ENCODE assay signal across 25 mouse cellular contexts in genomic region chr2:122266407-122267193, GRCm38 (mm10). TPM values are rescaled to one million over a fixed set of nuclear protein-coding genes. Genes with fewer than 3 reads are reported as not detected.
DNase-seq lines count a peak whose midpoint lies in the region; ATAC-seq and TF ChIP-seq lines count a peak whose summit lies in the region.
"Had no signal": no experiment of that assay in that cellular context is flagged by ENCODE, and none has a peak within 500 bp of the region (broad histone marks: within the 10 kb centered on the region; RNA-seq: fewer than 3 reads in every experiment).

No protein-coding gene starts in this region.

- no peak overlapping the region for H3K9ac ChIP-seq in kidney, embryonic 15.5 days
- no peak overlapping the region for H3K9ac ChIP-seq in intestine, embryonic 15.5 days
- H3K9ac ChIP-seq: forebrain, postnatal 0 days; neural tube, embryonic 12.5 days had no signal

- H3K27ac ChIP-seq in kidney, adult 2 months (ENCODE audit: insufficient read depth, low read depth, low read length): no peak overlapping the region
- no peak overlapping the region for H3K27ac ChIP-seq in kidney, embryonic 15.5 days
- H3K27ac ChIP-seq in intestine, embryonic 15.5 days: no peak overlapping the region
- peak overlapping the region; percentile 91 for H3K27ac ChIP-seq in small intestine, adult 2 months (ENCODE audit: insufficient read depth, low read depth, low read length)
- H3K27ac ChIP-seq in embryonic facial prominence, embryonic 10.5 days (replicated peaks): no peak overlapping the region
- H3K27ac ChIP-seq: gastrocnemius, adult 2 months; layer of hippocampus, adult 2 months; left cerebral cortex, adult 2 months; midbrain, embryonic 10.5 days; neural tube, embryonic 12.5 days had no signal

- 87% methylated on average over 7 of the region's 7 CpGs for WGBS in kidney, adult 2 months
- WGBS in kidney, embryonic 15.5 days: 90% methylated on average over 7 of the region's 7 CpGs
- WGBS in intestine, embryonic 15.5 days: 82% methylated on average over 7 of the region's 7 CpGs
- WGBS in large intestine, adult 2 months: 27% methylated on average over 7 of the region's 7 CpGs
- 41% methylated on average over 7 of the region's 7 CpGs for WGBS in small intestine, adult 2 months
- 88% methylated on average over 7 of the region's 7 CpGs for WGBS in embryonic facial prominence, embryonic 10.5 days

- peaks cover 12% of the 10 kb centered on the region for H3K36me3 ChIP-seq in kidney, adult 2 months (ENCODE audit: control insufficient read depth, insufficient read depth, low read length)
- no peaks in the 10 kb centered on the region for H3K36me3 ChIP-seq in kidney, embryonic 15.5 days
- H3K36me3 ChIP-seq in intestine, embryonic 15.5 days: no peaks in the 10 kb centered on the region
- H3K36me3 ChIP-seq in small intestine, adult 2 months (ENCODE audit: control insufficient read depth, insufficient read depth, low read length): peaks cover 8% of the 10 kb centered on the region
- H3K36me3 ChIP-seq in embryonic facial prominence, embryonic 10.5 days (replicated peaks): no peaks in the 10 kb centered on the region
- H3K36me3 ChIP-seq: neural tube, embryonic 12.5 days had no signal

- no peaks in the 10 kb centered on the region for H3K9me3 ChIP-seq in kidney, embryonic 15.5 days (replicated peaks)
- no peaks in the 10 kb centered on the region for H3K9me3 ChIP-seq in intestine, embryonic 15.5 days
- H3K9me3 ChIP-seq in embryonic facial prominence, embryonic 10.5 days: no peaks in the 10 kb centered on the region
- H3K9me3 ChIP-seq: midbrain, embryonic 10.5 days; neural tube, embryonic 12.5 days had no signal

- ATAC-seq in kidney, embryonic 15.5 days (replicated peaks; ENCODE audit: low FRiP score): no peak
- peak; percentile 73 for ATAC-seq in intestine, embryonic 15.5 days
- ATAC-seq: forebrain, postnatal 0 days; hindbrain, embryonic 16.5 days had no signal

- no peak overlapping the region for H3K4me3 ChIP-seq in kidney, adult 2 months (ENCODE audit: insufficient read depth, low read depth, low read length)
- no peak overlapping the region for H3K4me3 ChIP-seq in kidney, embryonic 15.5 days (replicated peaks)
- H3K4me3 ChIP-seq in intestine, embryonic 15.5 days (replicated peaks): no peak overlapping the region
- H3K4me3 ChIP-seq in small intestine, adult 2 months (ENCODE audit: low read depth, low read length): no peak overlapping the region
- H3K4me3 ChIP-seq in embryonic facial prominence, embryonic 10.5 days: no peak overlapping the region
- H3K4me3 ChIP-seq: erythroblast, embryonic 14.5 days; gastrocnemius, adult 2 months; layer of hippocampus, adult 2 months; left cerebral cortex, adult 2 months; midbrain, embryonic 10.5 days; neural tube, embryonic 12.5 days had no signal

- TF ChIP-seq CTCF in kidney, adult 2 months (conservative IDR thresholded peaks at IDR 0.05; ENCODE audit: insufficient read depth, insufficient read length, low read depth, low read length): peak; percentile 29; the same call in 1 of the 2 replicates
- TF ChIP-seq CTCF in small intestine, adult 2 months (IDR thresholded peaks at IDR 0.05; ENCODE audit: extremely low read depth, insufficient read length, insufficient replicate concordance, low read depth, low read length): peak; percentile 48; the same call in 1 of the 2 replicates

- peak; percentile 61 for DNase-seq in kidney, adult 2 months
- DNase-seq in large intestine, adult 2 months (ENCODE audit: low read depth, low spot score): peak; percentile 75
- DNase-seq in embryonic facial prominence, embryonic 10.5 days (ENCODE audit: low spot score): no peak
- no peak for DNase-seq in thymus, postnatal 10 days (ENCODE audit: low spot score in 2 of 2)
- DNase-seq in layer of hippocampus, postnatal 14 days (ENCODE audit: low spot score in 2 of 2): no peak
- DNase-seq: adrenal gland, postnatal 10 days; cerebellum, adult 18-20 months; forebrain, postnatal 0 days; gastrocnemius, adult 2 months; heart, adult 11 months; heart, postnatal 4 days; lung, postnatal 10 days had no signal

- no peaks in the 10 kb centered on the region for H3K27me3 ChIP-seq in kidney, adult 2 months (replicated peaks; ENCODE audit: control insufficient read depth, insufficient read depth, low read length)
- H3K27me3 ChIP-seq in kidney, embryonic 15.5 days: no peaks in the 10 kb centered on the region
- no peaks in the 10 kb centered on the region for H3K27me3 ChIP-seq in intestine, embryonic 15.5 days (replicated peaks)
- no peaks in the 10 kb centered on the region for H3K27me3 ChIP-seq in small intestine, adult 2 months (ENCODE audit: control insufficient read depth, insufficient read depth, low read length)
- H3K27me3 ChIP-seq in embryonic facial prominence, embryonic 10.5 days (replicated peaks; ENCODE audit: low read depth, poor library complexity, severe bottlenecking): no peaks in the 10 kb centered on the region
- H3K27me3 ChIP-seq: neural tube, embryonic 12.5 days had no signal

- H3K4me1 ChIP-seq in kidney, adult 2 months (ENCODE audit: control insufficient read depth, insufficient read depth, low read length): no peaks in the 10 kb centered on the region
- H3K4me1 ChIP-seq in kidney, embryonic 15.5 days: no peaks in the 10 kb centered on the region
- H3K4me1 ChIP-seq in intestine, embryonic 15.5 days (replicated peaks): 0 out of 2 replicates have a peak, but pooled peaks cover 5% of the 10 kb centered on the region
- peaks cover 35% of the 10 kb centered on the region; the same call in 1 of the 2 replicates for H3K4me1 ChIP-seq in small intestine, adult 2 months (ENCODE audit: control insufficient read depth, insufficient read depth, insufficient read length, low read length)
- peaks cover 9% of the 10 kb centered on the region for H3K4me1 ChIP-seq in embryonic facial prominence, embryonic 10.5 days

- TF ChIP-seq POLR2A in kidney, adult 2 months (IDR thresholded peaks at IDR 0.05; ENCODE audit: low read depth, low read length): no peak
- TF ChIP-seq POLR2A in small intestine, adult 2 months (IDR thresholded peaks at IDR 0.05; ENCODE audit: low read depth, low read length): no peak; the same call in 1 of the 2 replicates

- H3K4me2 ChIP-seq in kidney, embryonic 15.5 days: no peak overlapping the region
- no peak overlapping the region for H3K4me2 ChIP-seq in intestine, embryonic 15.5 days (replicated peaks)
- H3K4me2 ChIP-seq: neural tube, embryonic 12.5 days had no signal

RNA-seq across cellular contexts. Expression of gene Duox2, which starts 31.6 kb away (rescaled TPM):
- 0.05 and 0.17 TPM in 2 replicates for polyA plus RNA-seq in kidney, adult 2 months (2012; rRNA removed)
- 0.10 and 0.19 TPM in 2 replicates for polyA plus RNA-seq in kidney, embryonic 15.5 days (2015; fragmentation: Nextera tagmentation; extraction: Ambion mirVana)
- polyA plus RNA-seq in intestine, embryonic 15.5 days (2015; fragmentation: Nextera tagmentation; extraction: Ambion mirVana): 0.08 TPM in 1 of 2 replicates, not detected in the other
- polyA plus RNA-seq in large intestine, adult 2 months (2012; rRNA removed): 133 and 185 TPM in 2 replicates
- polyA plus RNA-seq in small intestine, adult 2 months (2012; rRNA removed): 13.5 and 133 TPM in 2 replicates
- not detected in 2 replicates for polyA plus RNA-seq in embryonic facial prominence, embryonic 10.5 days (2016; fragmentation: Nextera tagmentation; extraction: Ambion mirVana)
- under 1 TPM in 1 of 2 experiments, not detected in 1; 0.09 TPM for total RNA-seq in layer of hippocampus, postnatal 14 days (2021)
- total RNA-seq: left cerebral cortex, adult 2 months; monocyte, adult 5-6 weeks had no signal
- polyA plus RNA-seq: embryonic facial prominence, embryonic 11.5 days; erythroblast, embryonic 14.5 days; forebrain, postnatal 0 days; limb, embryonic 11.5 days; midbrain, embryonic 10.5 days had no signal

RNA-seq across cellular contexts. Expression of gene Sord, which starts 32.1 kb away (rescaled TPM):
- 566 and 646 TPM in 2 replicates for polyA plus RNA-seq in kidney, adult 2 months (2012; rRNA removed)
- polyA plus RNA-seq in kidney, embryonic 15.5 days (2015; fragmentation: Nextera tagmentation; extraction: Ambion mirVana): 41.0 and 41.6 TPM in 2 replicates
- 68.1 and 68.6 TPM in 2 replicates for polyA plus RNA-seq in intestine, embryonic 15.5 days (2015; fragmentation: Nextera tagmentation; extraction: Ambion mirVana)
- 54.8 and 89.7 TPM in 2 replicates for polyA plus RNA-seq in large intestine, adult 2 months (2012; rRNA removed)
- polyA plus RNA-seq in small intestine, adult 2 months (2012; rRNA removed): 16.1 and 71.5 TPM in 2 replicates
- 23.5 and 23.8 TPM in 2 replicates for polyA plus RNA-seq in embryonic facial prominence, embryonic 10.5 days (2016; fragmentation: Nextera tagmentation; extraction: Ambion mirVana)
- 10 to 100 TPM; 12.2 to 13.4 TPM for total RNA-seq in layer of hippocampus, postnatal 14 days (2021)

RNA-seq across cellular contexts. Expression of gene Duoxa2, which starts 32.1 kb away (rescaled TPM):
- polyA plus RNA-seq in kidney, adult 2 months (2012; rRNA removed): 0.20 TPM in 1 of 2 replicates, not detected in the other
- polyA plus RNA-seq in kidney, embryonic 15.5 days (2015; fragmentation: Nextera tagmentation; extraction: Ambion mirVana): 0.17 TPM in 1 of 2 replicates, not detected in the other
- 0.14 and 0.25 TPM in 2 replicates for polyA plus RNA-seq in intestine, embryonic 15.5 days (2015; fragmentation: Nextera tagmentation; extraction: Ambion mirVana)
- 263 and 294 TPM in 2 replicates for polyA plus RNA-seq in large intestine, adult 2 months (2012; rRNA removed)
- polyA plus RNA-seq in small intestine, adult 2 months (2012; rRNA removed): 33.7 and 324 TPM in 2 replicates
- polyA plus RNA-seq in embryonic facial prominence, embryonic 10.5 days (2016; fragmentation: Nextera tagmentation; extraction: Ambion mirVana): 0.09 TPM in 1 of 2 replicates, not detected in the other
- not detected for total RNA-seq in layer of hippocampus, postnatal 14 days (2021)
- total RNA-seq: adrenal gland, postnatal 10 days; forebrain, postnatal 0 days; gastrocnemius, adult 2 months; layer of hippocampus, adult 2 months; left cerebral cortex, adult 2 months; monocyte, adult 5-6 weeks had no signal
- polyA plus RNA-seq: embryonic facial prominence, embryonic 11.5 days; erythroblast, embryonic 14.5 days; heart, embryonic 14.5 days; limb, embryonic 11.5 days; midbrain, embryonic 10.5 days; neural tube, embryonic 12.5 days had no signal

RNA-seq across cellular contexts. Expression of gene Duoxa1, which starts 46.9 kb away (rescaled TPM):
- polyA plus RNA-seq in kidney, adult 2 months (2012; rRNA removed): 0.28 and 0.35 TPM in 2 replicates
- 0.10 TPM in 1 of 2 replicates, not detected in the other for polyA plus RNA-seq in kidney, embryonic 15.5 days (2015; fragmentation: Nextera tagmentation; extraction: Ambion mirVana)
- polyA plus RNA-seq in intestine, embryonic 15.5 days (2015; fragmentation: Nextera tagmentation; extraction: Ambion mirVana): not detected in 2 replicates
- 0.25 and 0.26 TPM in 2 replicates for polyA plus RNA-seq in large intestine, adult 2 months (2012; rRNA removed)
- polyA plus RNA-seq in small intestine, adult 2 months (2012; rRNA removed): 0.08 and 0.66 TPM in 2 replicates
- polyA plus RNA-seq in embryonic facial prominence, embryonic 10.5 days (2016; fragmentation: Nextera tagmentation; extraction: Ambion mirVana): 0.27 TPM in 1 of 2 replicates, not detected in the other
- not detected for total RNA-seq in layer of hippocampus, postnatal 14 days (2021)
- total RNA-seq: heart, postnatal 4 days; layer of hippocampus, adult 2 months; left cerebral cortex, adult 2 months; monocyte, adult 5-6 weeks had no signal
- polyA plus RNA-seq: erythroblast, embryonic 14.5 days; heart, embryonic 14.5 days; midbrain, embryonic 10.5 days; neural tube, embryonic 12.5 days had no signal

RNA-seq across cellular contexts. Expression of gene Duox1, which starts 48.9 kb away (rescaled TPM):
- polyA plus RNA-seq in kidney, adult 2 months (2012; rRNA removed): 0.20 and 0.31 TPM in 2 replicates
- polyA plus RNA-seq in kidney, embryonic 15.5 days (2015; fragmentation: Nextera tagmentation; extraction: Ambion mirVana): 0.04 TPM in 1 of 2 replicates, not detected in the other
- 0.03 and 0.08 TPM in 2 replicates for polyA plus RNA-seq in intestine, embryonic 15.5 days (2015; fragmentation: Nextera tagmentation; extraction: Ambion mirVana)
- 0.19 TPM in 2 replicates for polyA plus RNA-seq in large intestine, adult 2 months (2012; rRNA removed)
- polyA plus RNA-seq in small intestine, adult 2 months (2012; rRNA removed): 0.11 and 0.16 TPM in 2 replicates
- polyA plus RNA-seq in embryonic facial prominence, embryonic 10.5 days (2016; fragmentation: Nextera tagmentation; extraction: Ambion mirVana): 0.07 TPM in 1 of 2 replicates, not detected in the other
- not detected for total RNA-seq in layer of hippocampus, postnatal 14 days (2021)
- total RNA-seq: adrenal gland, postnatal 10 days; forebrain, postnatal 0 days; heart, postnatal 4 days; layer of hippocampus, adult 2 months; left cerebral cortex, adult 2 months; monocyte, adult 5-6 weeks had no signal
- polyA plus RNA-seq: erythroblast, embryonic 14.5 days had no signal

Comparison
In these comparisons a context has a peak if more than half of its experiments do, and no peak if none do; other contexts are left out.
1. DNase-seq: peak in kidney, adult 2 months (single experiment) and large intestine, adult 2 months (single experiment); none in embryonic facial prominence, embryonic 10.5 days (single experiment), thymus, postnatal 10 days (0 of 2) and layer of hippocampus, postnatal 14 days (0 of 2).
2. RNA of gene Duox2, which starts 31.6 kb away (polyA plus RNA-seq): 13.5 to 133 TPM in small intestine, adult 2 months and 133 to 185 TPM in large intestine, adult 2 months; 0.10 to 0.19 TPM in kidney, embryonic 15.5 days, 0.05 to 0.17 TPM in kidney, adult 2 months, 0.08 TPM in intestine, embryonic 15.5 days and not detected in embryonic facial prominence, embryonic 10.5 days; every median in the first group is over 10 times any median in the second.
3. RNA of gene Duoxa2, which starts 32.1 kb away (polyA plus RNA-seq): 33.7 to 324 TPM in small intestine, adult 2 months and 263 to 294 TPM in large intestine, adult 2 months; 0.14 to 0.25 TPM in intestine, embryonic 15.5 days, 0.17 TPM in kidney, embryonic 15.5 days, 0.20 TPM in kidney, adult 2 months and 0.09 TPM in embryonic facial prominence, embryonic 10.5 days; every median in the first group is over 10 times any median in the second.